Mouse (Mus musculus) hindbrain, embryonic 14.5 days (tissue): Measurements from ENCODE around the gene Hils1. TPM values are rescaled to one million over a fixed set of nuclear protein-coding genes. Genes with fewer than 3 reads are reported as not detected.

Source experiments
- ATAC-seq: fragments of 200-750 bp; cut with Nextera tagmentation; 2 replicates; pipeline ENCODE4 v1.8.0; 2017; ENCODE audit warnings: moderate number of reproducible peaks, mild to moderate bottlenecking, moderate TSS enrichment, moderate library complexity; ENCODE audit not compliant: low FRiP score
- DNase-seq: peaks from one replicate; pipeline ENCODE4 v3.0.0-alpha.2; 2015; ENCODE audit warnings: low spot score
- H3K27ac ChIP-seq: fragments of 300-500 bp; sonication (generic); 2 replicates; pipeline ENCODE4 v1.5.1; 2014; ENCODE audit warnings: mild to moderate bottlenecking, moderate library complexity
- H3K27me3 ChIP-seq: fragments of 300-500 bp; sonication (generic); 2 replicates; pipeline ENCODE4 v1.6.1; 2014; ENCODE audit warnings: mild to moderate bottlenecking, low read length, mixed read lengths; ENCODE audit not compliant: control insufficient read depth, insufficient read depth
- H3K36me3 ChIP-seq: fragments of 300-500 bp; sonication (generic); replicated peaks from 2 replicates; pipeline ENCODE4 v1.6.1; 2014; ENCODE audit not compliant: control insufficient read depth, insufficient read depth
- H3K4me1 ChIP-seq: fragments of 300-500 bp; sonication (generic); replicated peaks from 2 replicates; pipeline ENCODE4 v1.6.1; 2014; ENCODE audit warnings: antibody characterized with exemption, low read length, mixed read lengths; ENCODE audit not compliant: control insufficient read depth, insufficient read depth
- H3K4me2 ChIP-seq: fragments of 300-500 bp; sonication (generic); replicated peaks from 2 replicates; pipeline ENCODE4 v1.6.1; 2014; ENCODE audit warnings: mild to moderate bottlenecking, moderate library complexity
- H3K4me3 ChIP-seq: fragments of 300-500 bp; sonication (generic); replicated peaks from 2 replicates; pipeline ENCODE4 v1.5.1; 2014; ENCODE audit warnings: mild to moderate bottlenecking, low read length
- H3K9ac ChIP-seq: fragments of 300-500 bp; sonication (generic); 2 replicates; pipeline ENCODE4 v1.6.1; 2014
- H3K9me3 ChIP-seq: fragments of 300-500 bp; sonication (generic); 2 replicates; pipeline ENCODE4 v1.6.1; 2016; ENCODE audit warnings: low read length; ENCODE audit not compliant: control insufficient read depth
- WGBS: fragments of 180-500 bp; shearing (Covaris S2); extraction: QIAGEN DNeasy Blood & Tissue Kit; methylation state at CpG from one replicate; pipeline ENCODE4 v1.1.7; 2014; 5-methylcytosine and 5-hydroxymethylcytosine counted together
- polyA plus RNA-seq: library from polyadenylated mRNA; unstranded; fragments of >200 nt; fragmentation: Nextera tagmentation; extraction: Ambion mirVana; gene quantifications from 2 replicates; pipeline ENCODE4 v1.2.1, GENCODE M21; 2014

Gene Hils1
- polyA plus RNA-seq, 1 experiment from 2014 or later = not detected

DNA sequence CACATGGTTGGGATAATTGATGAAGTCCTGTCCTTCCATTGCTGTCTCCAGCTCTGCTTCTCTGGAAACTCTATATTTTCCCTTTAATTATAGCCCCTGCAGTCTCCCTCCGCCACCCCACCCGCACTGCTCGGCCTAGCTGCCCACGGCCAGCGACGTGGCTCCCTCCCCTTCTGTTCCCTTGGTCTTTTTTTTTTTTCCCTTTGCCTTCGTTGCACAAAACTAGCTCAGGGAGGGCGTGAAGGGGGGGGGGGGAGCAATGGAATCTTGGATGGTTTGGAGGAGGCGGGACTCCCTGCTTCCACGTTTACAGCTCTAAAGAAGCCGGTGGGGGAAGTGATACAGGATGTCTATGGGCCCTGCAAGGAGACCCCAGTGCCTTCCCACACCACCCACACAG lies 32.9 kb upstream of the Hils1 start:
- 30% methylated on average over 11 of the region's 11 CpGs for WGBS
- no peak overlapping the region for H3K4me2 ChIP-seq
- DNase-seq (no peak), ATAC-seq (no peak)
- peaks cover 68% of the 10 kb centered on the region for H3K27me3 ChIP-seq
- peaks cover 12% of the 10 kb centered on the region; the same call in 1 of the 2 replicates for H3K4me1 ChIP-seq
- H3K4me3 ChIP-seq = no peak overlapping the region
- no peaks in the 10 kb centered on the region for H3K9me3 ChIP-seq
- no peak overlapping the region for H3K27ac ChIP-seq
- H3K9ac ChIP-seq = no peak overlapping the region
- no peaks in the 10 kb centered on the region for H3K36me3 ChIP-seq

- 14% methylated on average over 19 of the region's 19 CpGs for WGBS
- peaks cover 12% of the 10 kb centered on the region; the same call in 1 of the 2 replicates for H3K4me1 ChIP-seq
- DNase-seq (no peak), ATAC-seq (no peak)
- no peak within 1 kb of the TSS for H3K27ac ChIP-seq
- peak within 1 kb of the TSS; percentile 25 for H3K4me3 ChIP-seq
- H3K4me2 ChIP-seq = peak within 1 kb of the TSS; percentile 50
- H3K9ac ChIP-seq = no peak within 1 kb of the TSS
- no peaks in the 10 kb centered on the region for H3K36me3 ChIP-seq
- peaks cover 70% of the 10 kb centered on the region for H3K27me3 ChIP-seq
- no peaks in the 10 kb centered on the region for H3K9me3 ChIP-seq
Measured at GRCm38 (mm10) chr11:94936045-94936444, 31.3 kb upstream of the Hils1 start, which contains the start of gene Col1a1. Gene Col1a1 (plus strand): TSS chr11:94936224.

- WGBS = 0% methylated on average over 17 of the region's 17 CpGs
- DNase-seq (peak; percentile 93), ATAC-seq (peak; percentile 72; the same call in 1 of the 2 replicates)
- H3K9me3 ChIP-seq = no peaks in the 10 kb centered on the region
- no peaks in the 10 kb centered on the region for H3K36me3 ChIP-seq
- H3K4me1 ChIP-seq = peaks cover 12% of the 10 kb centered on the region; the same call in 1 of the 2 replicates
- H3K27ac ChIP-seq = no peak overlapping the region
- peak overlapping the region; percentile 50 for H3K4me2 ChIP-seq
- no peak overlapping the region for H3K9ac ChIP-seq
- peak overlapping the region; percentile 25 for H3K4me3 ChIP-seq
- H3K27me3 ChIP-seq = peaks cover 70% of the 10 kb centered on the region
Measured at GRCm38 (mm10) chr11:94936851-94937295, 30.5 kb upstream of the Hils1 start.

DNA sequence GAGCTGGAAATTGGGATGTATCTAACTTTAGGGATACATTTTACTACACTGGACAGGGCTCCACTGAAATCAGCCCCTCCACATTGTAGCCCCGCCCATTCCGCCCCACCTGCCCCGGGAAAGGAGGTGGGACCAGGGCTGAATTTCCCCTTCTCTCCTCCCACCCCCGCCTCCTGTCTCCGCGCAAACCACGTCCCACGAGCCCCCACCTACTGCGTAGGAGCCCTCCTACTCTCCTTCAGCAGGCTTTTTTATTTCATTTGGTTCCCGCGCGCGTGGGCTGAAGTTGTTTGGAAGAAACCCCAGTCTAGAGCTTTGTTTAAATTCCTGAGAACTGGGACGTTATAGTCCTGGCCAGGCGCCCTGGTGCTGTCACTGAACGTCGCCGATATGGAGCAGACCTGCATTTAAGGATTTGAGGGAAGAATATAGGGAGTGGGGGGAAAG lies 30.0 kb upstream of the Hils1 start:
- no peak overlapping the region; the same call in 1 of the 2 replicates for H3K9ac ChIP-seq
- ATAC-seq (peak; percentile 26; the same call in 1 of the 2 replicates), DNase-seq (no peak)
- H3K4me3 ChIP-seq = peak overlapping the region; percentile 25
- no peak overlapping the region for H3K27ac ChIP-seq
- under 1% methylated on average over 18 of the region's 18 CpGs for WGBS
- peaks cover 12% of the 10 kb centered on the region; the same call in 1 of the 2 replicates for H3K4me1 ChIP-seq
- H3K9me3 ChIP-seq = no peaks in the 10 kb centered on the region
- H3K27me3 ChIP-seq = peaks cover 67% of the 10 kb centered on the region
- peak overlapping the region; percentile 50 for H3K4me2 ChIP-seq
- H3K36me3 ChIP-seq = no peaks in the 10 kb centered on the region

DNA sequence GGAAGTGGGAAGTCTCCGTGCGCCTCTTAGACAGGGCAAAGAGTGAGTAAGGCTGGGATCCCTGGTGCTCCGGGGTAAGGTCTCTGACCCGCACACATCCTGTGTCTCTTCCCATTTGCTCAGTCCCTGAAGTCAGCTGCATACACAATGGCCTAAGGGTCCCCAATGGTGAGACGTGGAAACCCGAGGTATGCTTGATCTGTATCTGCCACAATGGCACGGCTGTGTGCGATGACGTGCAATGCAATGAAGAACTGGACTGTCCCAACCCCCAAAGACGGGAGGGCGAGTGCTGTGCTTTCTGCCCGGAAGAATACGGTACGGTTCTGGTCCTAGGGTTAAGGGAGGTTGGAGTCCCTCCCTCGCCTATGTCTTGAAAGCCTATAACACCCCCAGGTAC lies 29.6 kb upstream of the Hils1 start:
- DNase-seq (no peak), ATAC-seq (no peak)
- H3K9me3 ChIP-seq = no peaks in the 10 kb centered on the region
- peaks cover 12% of the 10 kb centered on the region; the same call in 1 of the 2 replicates for H3K4me1 ChIP-seq
- H3K4me3 ChIP-seq = peak overlapping the region; percentile 25
- peaks cover 65% of the 10 kb centered on the region for H3K27me3 ChIP-seq
- no peak overlapping the region; the same call in 1 of the 2 replicates for H3K9ac ChIP-seq
- H3K4me2 ChIP-seq = peak overlapping the region; percentile 50
- H3K27ac ChIP-seq = no peak overlapping the region
- H3K36me3 ChIP-seq = no peaks in the 10 kb centered on the region
- WGBS = 2% methylated on average over 15 of the region's 15 CpGs

- Histone ChIP-seq H3K4me1 (peaks cover 12% of the 10 kb centered on the region; the same call in 1 of the 2 replicates), H3K27me3 (peaks cover 60% of the 10 kb centered on the region), H3K9ac (no peak overlapping the region; the same call in 1 of the 2 replicates), H3K4me2 (peak overlapping the region; percentile 50), H3K9me3 (no peaks in the 10 kb centered on the region), H3K4me3 (peak overlapping the region; percentile 25; the same call in 1 of the 2 replicates), H3K27ac (no peak overlapping the region), H3K36me3 (no peaks in the 10 kb centered on the region)
- ATAC-seq = no peak
- no peak for DNase-seq
- 27% methylated on average over 9 of the region's 9 CpGs for WGBS
Measured at GRCm38 (mm10) chr11:94938296-94938695, 29.1 kb upstream of the Hils1 start.

DNA sequence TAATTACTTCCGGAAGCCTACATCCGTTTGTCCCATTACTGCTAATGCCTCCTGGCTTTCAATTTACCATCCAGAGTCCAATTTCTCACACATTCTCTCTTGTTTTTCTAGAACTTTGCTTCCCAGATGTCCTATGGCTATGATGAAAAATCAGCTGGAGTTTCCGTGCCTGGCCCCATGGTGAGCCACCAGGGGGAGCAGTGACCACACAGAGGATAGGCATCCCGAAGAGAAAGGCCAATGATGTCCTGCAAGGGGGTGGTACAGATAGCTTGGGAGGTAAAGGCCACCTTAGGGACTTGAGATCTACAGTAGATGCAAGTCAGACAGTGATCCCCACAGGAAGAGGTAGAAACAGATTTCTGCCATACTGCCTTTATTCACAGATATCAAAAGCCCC lies 28.1 kb upstream of the Hils1 start:
- Histone ChIP-seq H3K4me1 (peaks cover 12% of the 10 kb centered on the region; the same call in 1 of the 2 replicates), H3K4me3 (no peak overlapping the region), H3K27me3 (peaks cover 50% of the 10 kb centered on the region), H3K36me3 (no peaks in the 10 kb centered on the region), H3K27ac (no peak overlapping the region), H3K4me2 (no peak overlapping the region), H3K9ac (no peak overlapping the region), H3K9me3 (no peaks in the 10 kb centered on the region)
- WGBS = 23% methylated on average over 4 of the region's 4 CpGs
- DNase-seq = peak; percentile 83
- no peak for ATAC-seq

DNA sequence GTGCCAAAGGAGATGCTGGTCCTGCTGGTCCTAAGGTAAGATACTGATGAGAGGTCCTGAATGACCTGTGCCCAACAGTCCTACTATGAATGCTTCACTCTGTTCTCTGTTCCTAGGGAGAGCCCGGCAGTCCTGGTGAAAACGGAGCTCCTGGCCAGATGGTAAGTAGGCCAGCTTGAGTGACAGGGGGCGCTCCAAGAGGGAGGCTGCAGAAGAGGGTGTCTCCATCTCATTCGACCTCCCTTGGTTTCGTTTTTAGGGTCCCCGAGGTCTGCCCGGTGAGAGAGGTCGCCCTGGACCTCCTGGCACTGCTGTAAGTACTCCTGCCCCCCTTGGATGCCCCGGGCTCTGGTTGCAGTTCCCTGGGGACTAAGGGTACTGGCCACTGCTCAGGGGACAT lies 26.3 kb upstream of the Hils1 start:
- H3K9ac ChIP-seq = no peak overlapping the region

GRCm38 (mm10) chr11:94941776-94942175 lies 25.6 kb upstream of the Hils1 start:
- Histone ChIP-seq H3K27me3 (peaks cover 25% of the 10 kb centered on the region), H3K27ac (no peak overlapping the region), H3K4me2 (no peak overlapping the region), H3K4me3 (no peak overlapping the region), H3K4me1 (peaks cover 10% of the 10 kb centered on the region; the same call in 1 of the 2 replicates), H3K9ac (no peak overlapping the region), H3K9me3 (no peaks in the 10 kb centered on the region), H3K36me3 (no peaks in the 10 kb centered on the region)
- DNase-seq (no peak), ATAC-seq (no peak)
- WGBS = 76% methylated on average over 8 of the region's 8 CpGs

More for the DNA sequence above, 26.3 kb upstream of the Hils1 start:
- 35% methylated on average over 9 of the region's 9 CpGs for WGBS
- Histone ChIP-seq H3K27me3 (peaks cover 32% of the 10 kb centered on the region), H3K27ac (no peak overlapping the region), H3K9me3 (no peaks in the 10 kb centered on the region), H3K36me3 (no peaks in the 10 kb centered on the region), H3K4me1 (peaks cover 12% of the 10 kb centered on the region; the same call in 1 of the 2 replicates), H3K4me3 (no peak overlapping the region), H3K4me2 (no peak overlapping the region)
- ATAC-seq = no peak
- DNase-seq = no peak
